Mouse (Mus musculus) lung, adult 10 weeks (tissue): ENCODE measurements around the gene Chia1. TPM values are rescaled to one million over a fixed set of nuclear protein-coding genes. Genes with fewer than 3 reads are reported as not detected.

Experiments
- polyA plus RNA-seq: library from polyadenylated mRNA; stranded (reverse); fragments of 350-450 nt; fragmentation: Illumina TruSeq; extraction: RNeasy Lipid Tissue Mini Kit (QIAGEN cat#74804); gene quantifications from one replicate; pipeline ENCODE4 v1.2.3, GENCODE M21; 2014; ENCODE audit warnings: low read depth, low replicate concordance; ENCODE audit not compliant: insufficient read depth

Gene Chia1
- 70.3 TPM for polyA plus RNA-seq

GRCm38 (mm10) chr3:106112929-106113328, at the start of gene Chia1:
Chia1 (plus strand) TSS chr3:106113229.

GRCm38 (mm10) chr3:106167464-106167863, 54.4 kb downstream of the Chia1 start, which contains the start of gene Chil3:
Chil3 (minus strand) TSS chr3:106167564.

Other genes starting within 250 kb of the Chia1 start
- gene Adora3, start 242.4 kb upstream of the Chia1 start, polyA plus RNA-seq, result 0.76 TPM
- gene Tmigd3, start 242.3 kb upstream of the Chia1 start, polyA plus RNA-seq, result 1.5 TPM
- gene I830077J02Rik, start 180.6 kb upstream of the Chia1 start, polyA plus RNA-seq, result 3.2 TPM
- 17.1 TPM for gene Wdr77, start 153.9 kb upstream of the Chia1 start, polyA plus RNA-seq
- gene Atp5f1, start 153.1 kb upstream of the Chia1 start, polyA plus RNA-seq, result 230 TPM
- 0.94 TPM for gene Ovgp1, start 139.5 kb upstream of the Chia1 start, polyA plus RNA-seq
- gene Pifo, start 98.6 kb upstream of the Chia1 start, polyA plus RNA-seq, result 31.6 TPM
- not detected for gene Chil5, start 80.4 kb upstream of the Chia1 start, polyA plus RNA-seq
- 1,011 TPM for gene Chil3, start 54.3 kb downstream of the Chia1 start, polyA plus RNA-seq
- not detected for gene Chil4, start 106.3 kb downstream of the Chia1 start, polyA plus RNA-seq